Mouse (Mus musculus): ENCODE measurements around the gene Fchsd2.

Fchsd2 gene

GRCm38 (mm10) chr7:101332045-101332831, 239.6 kb downstream of the Fchsd2 start:
- CTCF ChIA-PET = interaction anchor here (0.6 kb wide), 1 partner anchor 40 kb away, joined by 12 read pairs; no protein-coding TSS in a partner anchor
